Mouse (Mus musculus) embryonic facial prominence, embryonic 10.5 days (tissue): ENCODE measurements around the gene Gm6377. TPM values are rescaled to one million over a fixed set of nuclear protein-coding genes. Genes with fewer than 3 reads are reported as not detected.

Experiments
- DNase-seq: peaks from one replicate; pipeline ENCODE4 v3.0.0-alpha.2; 2017; ENCODE audit warnings: low spot score
- H3K27ac ChIP-seq: fragments of 300-500 bp; sonication (generic); replicated peaks from 2 replicates; pipeline ENCODE4 v1.5.1; 2016; ENCODE audit warnings: mild to moderate bottlenecking
- H3K27me3 ChIP-seq: fragments of 300-500 bp; sonication (generic); replicated peaks from 2 replicates; pipeline ENCODE4 v1.6.1; 2016; ENCODE audit warnings: low read depth, mild to moderate bottlenecking; ENCODE audit not compliant: poor library complexity, severe bottlenecking
- H3K36me3 ChIP-seq: fragments of 300-500 bp; sonication (generic); replicated peaks from 2 replicates; pipeline ENCODE4 v1.6.1; 2016; ENCODE audit warnings: mild to moderate bottlenecking, moderate library complexity
- H3K4me1 ChIP-seq: fragments of 300-500 bp; sonication (generic); 2 replicates; pipeline ENCODE4 v1.6.1; 2016
- H3K4me3 ChIP-seq: fragments of 300-500 bp; sonication (generic); 2 replicates; pipeline ENCODE4 v1.5.1; 2016; ENCODE audit warnings: mild to moderate bottlenecking, moderate library complexity
- H3K9me3 ChIP-seq: fragments of 300-500 bp; sonication (generic); 2 replicates; pipeline ENCODE4 v1.6.1; 2016; ENCODE audit warnings: mild to moderate bottlenecking
- WGBS: fragments of 180-500 bp; shearing (Covaris S2); methylation state at CpG from one replicate; pipeline ENCODE4 v1.1.7; 2016; 5-methylcytosine and 5-hydroxymethylcytosine counted together
- polyA plus RNA-seq: library from polyadenylated mRNA; unstranded; fragments of >200 nt; fragmentation: Nextera tagmentation; extraction: Ambion mirVana; gene quantifications from 2 replicates; pipeline ENCODE4 v1.2.1, GENCODE M21; 2016

Gm6377 gene
- polyA plus RNA-seq, 1 experiment from 2014 or later, result 0.05 TPM

- Histone ChIP-seq H3K27me3 (no peaks in the 10 kb centered on the region), H3K9me3 (no peaks in the 10 kb centered on the region), H3K27ac (no peak overlapping the region), H3K4me1 (no peaks in the 10 kb centered on the region), H3K36me3 (no peaks in the 10 kb centered on the region), H3K4me3 (no peak overlapping the region)
- WGBS, result 92% methylated on average over 3 of the region's 3 CpGs
- no peak for DNase-seq
Observed at GRCm38 (mm10) chrX:109235383-109236036, 39.0 kb downstream of the Gm6377 start.

- H3K27me3 ChIP-seq, result no peaks in the 10 kb centered on the region
- H3K9me3 ChIP-seq, result no peaks in the 10 kb centered on the region
- no peak overlapping the region for H3K4me3 ChIP-seq
- no peaks in the 10 kb centered on the region for H3K36me3 ChIP-seq
- DNase-seq, result no peak
- no peaks in the 10 kb centered on the region for H3K4me1 ChIP-seq
- H3K27ac ChIP-seq, result no peak overlapping the region
Observed at GRCm38 (mm10) chrX:109238163-109238562, 41.6 kb downstream of the Gm6377 start.

Other genes starting within 250 kb of the Gm6377 start
- 24.5 and 28.0 TPM in 2 replicates for gene Hmgn5, start 183.4 kb upstream of the Gm6377 start, polyA plus RNA-seq
- 137 and 147 TPM in 2 replicates for gene Sh3bgrl, start 101.4 kb upstream of the Gm6377 start, polyA plus RNA-seq